In genomic region chr6:52045517-52045916, GRCm38 (mm10) we compare ENCODE assay signal across 10 mouse cellular contexts. TPM values are rescaled to one million over a fixed set of nuclear protein-coding genes. Genes with fewer than 3 reads are reported as not detected.
DNase-seq lines count a peak whose midpoint lies in the region.
"Had no signal": no experiment of that assay in that cellular context is flagged by ENCODE, and none has a peak within 500 bp of the region (broad histone marks: within the 10 kb centered on the region; RNA-seq: fewer than 3 reads in every experiment).

No protein-coding gene starts in this region.

- H3K27me3 ChIP-seq in forebrain, embryonic 10.5 days (ENCODE audit: poor library complexity, severe bottlenecking): no peaks in the 10 kb centered on the region
- H3K27me3 ChIP-seq: lung, embryonic 15.5 days had no signal

- WGBS in forebrain, embryonic 10.5 days: 46% methylated on average over 5 of the region's 5 CpGs

- intact Hi-C loops in left cerebral cortex, postnatal 4 days (cut with DNase I): no loop called here

- H3K36me3 ChIP-seq in forebrain, embryonic 10.5 days (replicated peaks): no peaks in the 10 kb centered on the region
- H3K36me3 ChIP-seq: lung, embryonic 15.5 days had no signal

- DNase-seq in adrenal gland, adult (ENCODE audit: inconsistent age in 2 of 2, low spot score in 1 of 2): peak; percentile 23 to 75
- DNase-seq in adrenal gland, adult 8-10 months: no peak
- peak; percentile 19 for DNase-seq in left cerebral cortex, postnatal 4 days
- no peak for DNase-seq in left cerebral cortex, adult 18-20 months (ENCODE audit: low spot score in 2 of 2)
- peak; percentile 75 for DNase-seq in ZHBTc4 (ENCODE audit: low read depth, low spot score)
- DNase-seq in lung, postnatal 4 days: peak; percentile 32 to 37
- DNase-seq in c-Kit-positive CD71-positive TER-119-positive erythroid progenitor cells, embryonic 14.5 days (ENCODE audit: low spot score): no peak
- DNase-seq in forebrain, embryonic 10.5 days (ENCODE audit: extremely low spot score, low spot score): no peak
- DNase-seq: cerebellum, adult 9-10 months had no signal

- no peak overlapping the region for H3K4me3 ChIP-seq in forebrain, embryonic 10.5 days
- H3K4me3 ChIP-seq: lung, embryonic 15.5 days had no signal

- H3K27ac ChIP-seq in forebrain, embryonic 10.5 days: no peak overlapping the region
- H3K27ac ChIP-seq: lung, embryonic 15.5 days had no signal

- H3K9me3 ChIP-seq in forebrain, embryonic 10.5 days: no peaks in the 10 kb centered on the region
- H3K9me3 ChIP-seq: lung, embryonic 15.5 days had no signal

- no peaks in the 10 kb centered on the region for H3K4me1 ChIP-seq in forebrain, embryonic 10.5 days

RNA-seq across cellular contexts. Expression of gene Skap2, which starts 33.2 kb away (rescaled TPM):
- total RNA-seq in adrenal gland, adult 8-10 months (2022): 10 to 100 TPM; 43.7 to 73.2 (median 54.2) TPM
- total RNA-seq in left cerebral cortex, postnatal 4 days (2021): 1 to 10 TPM; 4.5 to 4.9 TPM
- total RNA-seq in left cerebral cortex, adult 18-20 months (2021): 10 to 100 TPM; 15.9 to 16.5 TPM
- polyA plus RNA-seq in forebrain, embryonic 10.5 days (2016; fragmentation: Nextera tagmentation; extraction: Ambion mirVana): 7.7 and 9.0 TPM in 2 replicates

Comparison
In these comparisons a context has a peak if more than half of its experiments do, and no peak if none do; other contexts are left out.
1. DNase-seq: peak in adrenal gland, adult (2 of 2), left cerebral cortex, postnatal 4 days (single experiment), ZHBTc4 (single experiment) and lung, postnatal 4 days (2 of 2); none in adrenal gland, adult 8-10 months (single experiment), left cerebral cortex, adult 18-20 months (0 of 2), c-Kit-positive CD71-positive TER-119-positive erythroid progenitor cells, embryonic 14.5 days (single experiment) and forebrain, embryonic 10.5 days (single experiment).